Mouse (Mus musculus) liver, embryonic 16.5 days (tissue): ENCODE measurements around the gene Scd4. TPM values are rescaled to one million over a fixed set of nuclear protein-coding genes. Genes with fewer than 3 reads are reported as not detected.
"Not testable (repeated sequence)": the region's sequence is repeated elsewhere in the genome, so short reads cannot be mapped to it uniquely, and the experiment has no call there.

Experiments used
- ATAC-seq: fragments of 200-750 bp; cut with Nextera tagmentation; 2 replicates; pipeline ENCODE4 v1.8.0; 2017; ENCODE audit warnings: low read depth, mild to moderate bottlenecking, moderate number of reproducible peaks, moderate library complexity
- H3K27ac ChIP-seq: fragments of 300-500 bp; sonication (generic); 2 replicates; pipeline ENCODE4 v1.5.1; 2014; ENCODE audit warnings: mild to moderate bottlenecking, low read length
- H3K27me3 ChIP-seq: fragments of 300-500 bp; sonication (generic); 2 replicates; pipeline ENCODE4 v1.6.1; 2014; ENCODE audit warnings: low read depth, low read length, mixed read lengths; ENCODE audit not compliant: control insufficient read depth, insufficient read depth
- H3K36me3 ChIP-seq: fragments of 300-500 bp; sonication (generic); 2 replicates; pipeline ENCODE4 v1.6.1; 2014; ENCODE audit warnings: mild to moderate bottlenecking; ENCODE audit not compliant: control insufficient read depth, insufficient read depth
- H3K4me1 ChIP-seq: fragments of 300-500 bp; sonication (generic); 2 replicates; pipeline ENCODE4 v1.6.1; 2014; ENCODE audit warnings: low read depth, low read length, mixed read lengths; ENCODE audit not compliant: control insufficient read depth
- H3K4me2 ChIP-seq: fragments of 300-500 bp; sonication (generic); 2 replicates; pipeline ENCODE4 v1.6.1; 2014; ENCODE audit warnings: low read depth, low read length, mixed read lengths
- H3K4me3 ChIP-seq: fragments of 300-500 bp; sonication (generic); 2 replicates; pipeline ENCODE4 v1.5.1; 2014; ENCODE audit warnings: low read depth, mild to moderate bottlenecking, low read length
- H3K9ac ChIP-seq: fragments of 300-500 bp; sonication (generic); 2 replicates; pipeline ENCODE4 v1.6.1; 2014; ENCODE audit warnings: low read depth, low read length
- H3K9me3 ChIP-seq: fragments of 300-500 bp; sonication (generic); replicated peaks from 2 replicates; pipeline ENCODE4 v1.6.1; 2016; ENCODE audit warnings: low read length; ENCODE audit not compliant: control insufficient read depth
- WGBS: fragments of 180-500 bp; shearing (Covaris S2); extraction: QIAGEN DNeasy Blood & Tissue Kit; methylation state at CpG from one replicate; pipeline ENCODE4 v1.1.7; 2014; ENCODE audit not compliant: insufficient replicate concordance; 5-methylcytosine and 5-hydroxymethylcytosine counted together
- polyA plus RNA-seq: library from polyadenylated mRNA; unstranded; fragments of >200 nt; fragmentation: Nextera tagmentation; extraction: Ambion mirVana; gene quantifications from 2 replicates; pipeline ENCODE4 v1.2.1, GENCODE M21; 2015

Gene Scd4
- polyA plus RNA-seq, 1 experiment from 2014 or later, result 0.04 TPM

DNA sequence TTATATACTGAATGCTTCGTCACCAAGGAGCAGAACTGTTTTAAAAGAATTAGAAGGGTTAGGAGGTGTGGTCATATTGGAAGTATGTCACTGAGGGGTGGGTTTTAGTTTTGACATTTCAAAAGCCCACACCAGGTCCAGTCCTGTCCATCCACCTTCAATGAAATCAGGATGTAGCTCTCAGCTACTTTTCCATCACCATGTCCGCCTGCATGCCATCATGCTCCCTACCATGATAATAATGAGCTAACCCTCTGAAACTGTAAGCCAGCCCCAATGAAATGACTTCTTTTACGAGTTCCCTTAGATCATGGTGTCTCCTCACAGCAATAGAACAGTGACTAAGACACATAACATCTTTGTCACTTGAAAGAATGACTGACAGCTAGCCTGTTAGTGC, 12.6 kb upstream of the Scd4 start:
- H3K9me3 ChIP-seq, result no peaks in the 10 kb centered on the region
- WGBS, result 64% methylated on average over 3 of the region's 3 CpGs

DNA sequence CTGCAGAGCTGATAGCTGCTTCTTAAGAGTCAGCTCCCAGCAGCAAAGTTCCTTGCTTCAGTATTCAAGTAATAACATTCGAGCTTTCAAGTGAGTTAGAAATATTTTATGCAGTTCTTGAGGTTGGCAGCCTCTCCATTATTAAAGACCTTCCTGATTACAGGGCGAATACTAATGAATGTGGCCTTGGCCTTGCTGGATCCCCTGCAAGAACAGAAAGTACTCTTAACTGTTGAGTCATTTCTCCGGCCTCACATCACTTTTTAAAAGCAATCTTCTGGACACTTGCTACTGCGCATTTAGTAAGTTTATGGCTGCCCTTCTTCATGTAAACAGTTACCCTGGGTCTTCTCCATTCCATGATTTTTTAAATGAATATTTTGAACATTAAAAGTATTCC, 11.7 kb upstream of the Scd4 start:
- Histone ChIP-seq H3K36me3 (no peaks in the 10 kb centered on the region), H3K9ac (no peak overlapping the region), H3K4me2 (no peak overlapping the region), H3K27ac (no peak overlapping the region), H3K27me3 (no peaks in the 10 kb centered on the region), H3K4me1 (no peaks in the 10 kb centered on the region), H3K4me3 (no peak overlapping the region), H3K9me3 (no peaks in the 10 kb centered on the region)
- ATAC-seq, result no peak
- WGBS, result 62% methylated on average over 4 of the region's 4 CpGs

More for the DNA sequence above, 12.6 kb upstream of the Scd4 start:
- Histone ChIP-seq H3K27ac (no peak overlapping the region), H3K27me3 (no peaks in the 10 kb centered on the region), H3K9ac (no peak overlapping the region), H3K4me2 (no peak overlapping the region), H3K36me3 (no peaks in the 10 kb centered on the region), H3K4me3 (no peak overlapping the region), H3K4me1 (no peaks in the 10 kb centered on the region)
- ATAC-seq, result no peak

DNA sequence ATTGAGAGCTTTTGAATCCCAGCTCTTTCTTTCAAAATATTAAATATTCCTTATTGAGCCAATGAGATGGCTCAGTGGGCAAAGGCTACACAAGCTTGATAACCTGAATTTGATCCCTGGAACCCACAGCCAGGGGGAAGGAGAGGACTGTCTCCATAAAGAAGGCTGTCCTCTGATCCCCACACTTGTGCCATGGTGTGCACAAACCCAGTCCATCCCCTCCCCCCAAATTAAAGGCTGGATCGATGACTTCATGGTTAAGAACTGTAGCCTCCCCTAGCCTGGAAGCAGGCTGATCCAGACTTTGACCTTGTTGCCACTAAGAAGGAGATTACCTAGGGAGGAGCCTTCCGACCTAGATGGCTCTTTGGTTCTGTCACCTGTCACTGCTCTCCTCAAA, 11.3 kb upstream of the Scd4 start:
- WGBS, result 59% methylated on average over 2 of the region's 2 CpGs

DNA sequence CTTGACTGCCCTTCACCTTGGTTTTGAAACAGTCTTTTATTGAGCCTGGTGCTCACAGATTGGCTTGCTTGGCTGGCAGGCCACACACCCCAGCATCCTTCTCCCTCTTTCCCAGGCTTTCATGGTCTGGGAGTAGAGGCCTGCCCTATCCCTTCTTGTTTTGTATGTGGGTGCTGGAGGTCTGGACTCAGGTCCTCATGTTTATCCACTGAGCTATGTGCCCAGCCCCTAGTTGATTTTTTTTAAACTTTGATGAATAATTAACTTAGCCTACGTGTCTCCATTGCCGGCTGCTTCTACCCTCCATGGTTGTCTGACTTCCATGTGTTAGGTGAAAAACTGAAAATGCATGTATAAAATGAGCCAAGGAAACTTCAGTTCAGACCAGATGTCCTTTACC, 3.3 kb upstream of the Scd4 start:
- H3K4me3 ChIP-seq, result no peak overlapping the region
- peak; percentile 13; the same call in 1 of the 2 replicates for ATAC-seq

More for the DNA sequence above, 11.3 kb upstream of the Scd4 start:
- no peaks in the 10 kb centered on the region for H3K27me3 ChIP-seq
- H3K4me3 ChIP-seq, result no peak overlapping the region
- H3K4me2 ChIP-seq, result no peak overlapping the region
- no peak overlapping the region for H3K27ac ChIP-seq
- H3K4me1 ChIP-seq, result no peaks in the 10 kb centered on the region
- H3K9ac ChIP-seq, result no peak overlapping the region
- no peak for ATAC-seq
- H3K9me3 ChIP-seq, result no peaks in the 10 kb centered on the region
- no peaks in the 10 kb centered on the region for H3K36me3 ChIP-seq

DNA sequence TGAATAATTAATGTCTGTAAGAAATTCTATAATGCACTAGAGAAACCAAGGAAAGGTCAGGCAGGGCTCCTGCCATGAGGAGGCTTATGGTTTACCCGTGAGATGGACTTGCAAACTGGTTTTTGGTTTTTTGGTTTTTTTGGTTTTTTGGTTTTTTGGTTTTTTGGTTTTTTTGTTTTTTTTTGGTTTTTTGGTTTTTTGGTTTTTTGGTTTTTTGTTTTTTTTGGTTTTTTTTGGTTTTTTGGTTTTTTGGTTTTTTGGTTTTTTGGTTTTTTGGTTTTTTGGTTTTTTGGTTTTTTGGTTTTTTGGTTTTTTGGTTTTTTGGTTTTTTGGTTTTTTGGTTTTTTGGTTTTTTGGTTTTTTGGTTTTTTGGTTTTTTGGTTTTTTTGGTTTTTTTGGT, 1.8 kb upstream of the Scd4 start:
- H3K27me3 ChIP-seq, H3K4me2 ChIP-seq, H3K4me3 ChIP-seq, H3K9ac ChIP-seq, H3K27ac ChIP-seq, H3K36me3 ChIP-seq, H3K4me1 ChIP-seq, ATAC-seq, H3K9me3 ChIP-seq: not testable (repeated sequence)
- WGBS, result 82% methylated on average over 1 of the region's 1 CpGs

More for the DNA sequence above, 3.3 kb upstream of the Scd4 start:
- Histone ChIP-seq H3K9ac (no peak overlapping the region), H3K27me3 (no peaks in the 10 kb centered on the region), H3K4me2 (no peak overlapping the region), H3K36me3 (no peaks in the 10 kb centered on the region), H3K27ac (no peak overlapping the region), H3K9me3 (no peaks in the 10 kb centered on the region), H3K4me1 (no peaks in the 10 kb centered on the region)
- 79% methylated on average over 2 of the region's 2 CpGs for WGBS

DNA sequence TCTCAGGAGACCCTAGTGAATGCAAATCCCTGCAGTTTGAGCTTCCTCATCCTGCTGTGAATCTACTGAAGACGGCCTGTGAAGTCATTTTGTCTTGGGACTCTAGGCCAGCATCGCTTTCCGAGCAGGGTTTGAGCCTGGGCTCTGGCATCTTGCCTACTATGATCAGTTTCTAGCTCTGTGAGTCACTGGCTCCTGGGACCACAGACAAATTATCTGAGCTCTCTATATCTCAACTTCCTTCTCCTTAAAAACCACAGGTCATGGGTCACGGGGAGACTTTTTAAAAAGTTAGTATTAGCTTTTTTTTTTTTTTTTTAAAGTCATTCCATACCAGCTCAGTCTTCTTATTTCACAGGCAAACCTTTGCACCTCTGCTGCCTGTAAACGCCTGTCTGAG, 981 bp upstream of the Scd4 start:
- ATAC-seq, result no peak
- WGBS, result 42% methylated on average over 5 of the region's 5 CpGs
- no peaks in the 10 kb centered on the region for H3K9me3 ChIP-seq
- no peaks in the 10 kb centered on the region for H3K4me1 ChIP-seq
- H3K4me2 ChIP-seq, result no peak overlapping the region
- H3K27me3 ChIP-seq, result no peaks in the 10 kb centered on the region
- no peaks in the 10 kb centered on the region for H3K36me3 ChIP-seq
- no peak overlapping the region for H3K27ac ChIP-seq
- H3K4me3 ChIP-seq, result no peak overlapping the region
- H3K9ac ChIP-seq, result no peak overlapping the region

DNA sequence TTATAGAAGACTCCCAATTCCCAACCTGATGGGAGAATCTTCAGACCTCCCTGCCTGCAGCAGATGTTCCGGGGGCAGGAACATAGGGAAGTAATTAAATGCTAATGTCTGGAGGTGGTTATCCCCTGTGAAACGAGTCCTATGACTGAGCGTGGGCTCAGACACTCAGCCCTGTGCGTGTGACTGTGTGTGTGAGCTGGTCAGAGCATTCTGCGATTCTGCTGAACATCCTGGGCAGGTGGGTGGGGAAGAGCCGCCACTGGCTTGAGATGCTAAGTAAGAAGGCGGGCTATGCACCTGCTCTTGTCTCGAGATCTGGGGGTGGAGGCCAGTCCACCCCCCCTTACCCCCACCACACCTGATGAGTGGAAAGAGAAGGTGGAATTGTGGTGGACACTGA, 566 bp upstream of the Scd4 start:
- no peak overlapping the region for H3K9ac ChIP-seq
- no peaks in the 10 kb centered on the region for H3K27me3 ChIP-seq
- H3K9me3 ChIP-seq, result no peaks in the 10 kb centered on the region
- H3K36me3 ChIP-seq, result no peaks in the 10 kb centered on the region
- H3K4me1 ChIP-seq, result no peaks in the 10 kb centered on the region
- ATAC-seq, result no peak
- H3K4me2 ChIP-seq, result no peak overlapping the region
- WGBS, result 51% methylated on average over 8 of the region's 8 CpGs
- H3K27ac ChIP-seq, result no peak overlapping the region
- H3K4me3 ChIP-seq, result no peak overlapping the region

DNA sequence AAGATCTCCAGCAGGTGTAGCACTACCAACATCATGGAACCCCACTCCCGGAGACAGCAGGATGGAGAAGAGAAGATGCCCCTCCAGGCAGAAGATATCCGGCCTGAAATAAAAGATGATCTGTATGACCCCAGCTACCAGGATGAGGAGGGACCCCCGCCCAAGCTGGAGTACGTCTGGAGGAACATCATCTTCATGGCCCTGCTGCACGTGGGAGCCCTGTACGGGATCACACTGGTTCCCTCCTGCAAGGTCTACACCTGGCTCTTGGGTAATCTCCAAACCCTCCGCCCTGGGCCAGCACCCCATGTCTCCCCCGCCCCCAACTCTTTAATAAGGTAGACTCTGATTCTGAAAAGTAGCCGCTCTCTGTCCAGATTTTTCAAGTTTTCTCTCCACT, 1.1 kb downstream of the Scd4 start:
- Histone ChIP-seq H3K4me3 (no peak overlapping the region), H3K9ac (no peak overlapping the region), H3K27me3 (no peaks in the 10 kb centered on the region), H3K4me1 (no peaks in the 10 kb centered on the region), H3K36me3 (no peaks in the 10 kb centered on the region), H3K27ac (no peak overlapping the region), H3K9me3 (no peaks in the 10 kb centered on the region), H3K4me2 (no peak overlapping the region)
- ATAC-seq, result no peak
- 72% methylated on average over 9 of the region's 9 CpGs for WGBS

DNA sequence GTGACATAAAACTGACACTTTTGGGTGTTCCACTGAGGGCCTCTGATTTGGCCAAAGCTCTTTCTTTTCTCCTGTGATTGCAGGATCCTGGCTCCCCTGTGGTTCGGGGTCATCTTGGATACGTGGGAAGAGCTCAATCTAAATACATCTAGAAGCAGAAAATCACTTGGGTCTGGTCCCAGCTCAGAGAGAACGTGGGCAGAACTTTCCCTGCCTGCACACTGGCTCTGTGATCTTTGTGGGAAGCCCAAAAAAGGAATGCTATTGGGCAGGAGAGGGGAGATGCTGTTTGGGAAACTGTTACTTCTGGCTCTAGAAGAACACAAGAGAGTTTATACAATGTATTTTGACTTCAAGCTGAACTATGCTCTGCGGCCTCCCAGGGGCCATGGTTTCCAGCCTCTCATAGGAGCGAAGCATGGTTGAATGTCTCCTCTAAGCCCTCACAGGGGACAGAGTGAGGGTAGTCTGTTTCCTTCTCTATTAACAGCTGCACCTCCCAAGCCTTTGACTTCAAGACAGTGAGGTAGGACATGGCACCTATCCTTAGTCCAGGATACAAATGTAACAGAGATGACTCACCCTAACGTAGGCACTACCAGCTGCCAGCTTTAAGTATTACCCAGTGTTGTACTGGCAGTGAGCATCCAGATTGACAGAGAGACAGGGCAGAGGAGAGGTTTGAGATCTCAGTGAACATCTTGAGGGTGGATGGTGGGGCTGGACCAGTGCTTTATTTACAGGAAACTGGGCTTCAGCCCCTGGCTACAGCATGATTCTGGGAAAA, 3.2 kb downstream of the Scd4 start:
- no peak for ATAC-seq
- Histone ChIP-seq H3K9me3 (no peaks in the 10 kb centered on the region), H3K4me2 (no peak overlapping the region), H3K4me1 (no peaks in the 10 kb centered on the region), H3K9ac (no peak overlapping the region), H3K4me3 (no peak overlapping the region), H3K36me3 (no peaks in the 10 kb centered on the region), H3K27me3 (no peaks in the 10 kb centered on the region), H3K27ac (no peak overlapping the region)
- 63% methylated on average over 6 of the region's 6 CpGs for WGBS
